Mouse (Mus musculus): ENCODE data around the gene Zfp108.

DNA sequence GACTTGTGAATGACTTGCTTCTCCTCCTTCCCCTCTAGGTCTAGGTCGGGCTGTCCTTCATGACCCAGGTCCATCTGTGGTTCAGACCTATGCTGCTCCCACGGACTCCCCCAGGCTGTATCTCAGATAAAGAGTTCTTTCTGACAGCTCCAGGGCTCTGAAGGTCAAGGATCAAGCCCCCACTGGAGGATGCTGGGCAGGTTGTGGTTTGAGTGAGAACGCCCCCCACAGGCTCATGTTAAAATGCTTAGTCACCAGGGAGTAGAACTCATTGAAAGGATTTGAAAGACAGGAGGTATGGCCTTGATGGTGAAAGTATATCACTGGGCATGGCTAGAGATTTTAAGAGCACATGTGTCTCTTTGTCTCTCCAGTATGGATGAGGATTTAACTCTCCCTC is 14.7 kb downstream of the Zfp108 start:
- TF ChIP-seq CTCF (IDR thresholded peaks at IDR 0.05; ENCODE audit: low read depth, low read length) (peak; percentile 10), POLR2A (IDR thresholded peaks at IDR 0.05; ENCODE audit: insufficient read depth, low read length) (no peak), EP300 (IDR thresholded peaks at IDR 0.05; ENCODE audit: insufficient read depth, low read depth, low read length) (no peak)

All from ES-Bruce4 (cell line).